Mouse (Mus musculus): ENCODE results near the gene Zfp811. TPM values are rescaled to one million over a fixed set of nuclear protein-coding genes. Genes with fewer than 3 reads are reported as not detected.
A peak's percentile ranks its signal among the peaks of the same experiment; 100 is the strongest.

The Zfp811 gene
- polyA plus RNA-seq, 2 experiments: 2.8 to 3.7 TPM

DNA sequence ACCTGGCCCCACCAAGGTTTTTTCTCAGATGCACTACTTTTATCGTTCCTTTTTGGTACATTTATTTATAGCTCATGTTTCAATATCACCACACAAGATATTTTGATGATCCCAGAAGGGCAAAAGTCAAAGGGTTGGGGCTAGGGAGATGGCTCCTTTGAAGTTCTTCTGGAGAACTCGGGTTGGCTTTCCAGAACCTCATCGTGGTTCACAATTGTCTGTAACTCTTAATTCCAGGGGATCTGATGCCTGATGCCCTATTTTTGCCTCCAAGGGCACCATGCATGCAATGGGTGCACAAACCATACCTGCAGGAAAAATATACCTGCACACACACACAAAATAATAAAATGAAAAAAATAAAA is 20.7 kb upstream of the Zfp811 start:
- Histone ChIP-seq H3K4me1 (ENCODE audit: control insufficient read depth, insufficient read depth, low read length) (peaks cover 5% of the 10 kb centered on the region; the same call in 1 of the 2 replicates), H3K4me2 (replicated peaks; ENCODE audit: low read depth, low read length, severe bottlenecking) (peak overlapping the region; percentile 79), H3K9ac (ENCODE audit: low read depth, low read length, severe bottlenecking) (no peak overlapping the region; the same call in 1 of the 2 replicates), H3K36me3 (ENCODE audit: control insufficient read depth, insufficient read depth, low read length) (peaks cover 13% of the 10 kb centered on the region), H3K27me3 (ENCODE audit: control insufficient read depth, insufficient read depth, low read length) (no peaks in the 10 kb centered on the region), H3K27ac (replicated peaks; ENCODE audit: low read depth, low read length) (no peak overlapping the region), H3K9me3 (ENCODE audit: control insufficient read depth, low read length) (no peaks in the 10 kb centered on the region), H3K4me3 (replicated peaks; ENCODE audit: low read length) (peak overlapping the region; percentile 85)
- no peak for TF ChIP-seq POLR2A (IDR thresholded peaks at IDR 0.05; ENCODE audit: borderline replicate concordance, extremely low read depth, insufficient read depth, insufficient read length)
- DNase-seq (ENCODE audit: low spot score): no peak
- no peak; the same call in 1 of the 2 replicates for ATAC-seq (ENCODE audit: low FRiP score, low read depth)
- WGBS: 24% methylated on average over 3 of the region's 3 CpGs

DNA sequence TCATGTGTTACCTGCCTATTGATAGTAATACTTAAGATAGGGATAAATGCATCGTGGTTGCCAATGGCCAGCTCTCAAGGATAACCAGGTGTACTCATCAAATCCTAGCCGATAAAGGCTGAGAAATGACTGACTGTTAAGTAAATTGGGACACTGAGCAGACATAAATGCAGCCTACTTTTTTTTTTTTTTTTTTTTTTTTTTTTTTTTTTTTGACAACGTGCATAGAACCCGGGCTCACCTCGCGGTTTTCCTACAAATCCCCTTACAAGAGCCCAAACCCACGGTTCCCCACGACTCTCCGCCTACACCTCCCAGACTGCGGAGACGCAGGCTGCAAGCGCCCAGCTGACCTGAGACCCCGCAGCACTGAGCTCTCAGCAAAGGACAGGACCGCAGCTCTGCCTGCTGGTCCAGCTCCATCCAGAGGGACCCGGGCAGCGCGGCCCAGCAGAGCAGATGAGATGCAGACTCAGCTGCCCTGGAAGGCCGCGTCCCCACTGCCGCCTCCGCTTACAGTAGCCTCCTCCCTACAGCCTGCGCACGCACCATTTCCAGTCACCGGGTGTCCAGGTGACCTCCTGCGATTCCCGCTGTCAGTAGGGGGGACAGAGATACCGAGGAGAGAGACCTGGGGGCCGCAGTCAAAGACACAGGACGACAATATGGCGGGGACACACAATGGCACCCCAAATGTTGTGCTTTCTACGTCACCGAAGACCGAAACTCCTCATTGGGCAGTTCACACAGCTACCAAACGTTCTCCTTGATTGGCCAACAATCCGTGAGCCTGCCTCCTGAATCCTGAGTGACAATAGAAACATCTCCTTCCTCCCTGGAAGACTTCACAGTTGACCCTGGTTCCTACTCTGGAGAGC is 20.0 kb upstream of the Zfp811 start, which contains the start of gene Zfp799:
Zfp799 (minus strand) TSS at position 722 of the 878 bp plus-strand sequence.
- Histone ChIP-seq H3K4me3 (replicated peaks; ENCODE audit: low read length) (peak within 1 kb of the TSS; percentile 85), H3K4me2 (replicated peaks; ENCODE audit: low read depth, low read length, severe bottlenecking) (peak within 1 kb of the TSS; percentile 79), H3K9me3 (ENCODE audit: control insufficient read depth, low read length) (no peaks in the 10 kb centered on the region), H3K4me1 (ENCODE audit: control insufficient read depth, insufficient read depth, low read length) (peaks cover 5% of the 10 kb centered on the region; the same call in 1 of the 2 replicates), H3K27ac (replicated peaks; ENCODE audit: low read depth, low read length) (peak within 1 kb of the TSS; percentile 61; the same call in 1 of the 2 replicates), H3K27me3 (ENCODE audit: control insufficient read depth, insufficient read depth, low read length) (no peaks in the 10 kb centered on the region), H3K36me3 (ENCODE audit: control insufficient read depth, insufficient read depth, low read length) (peaks cover 20% of the 10 kb centered on the region), H3K9ac (ENCODE audit: low read depth, low read length, severe bottlenecking) (peak within 1 kb of the TSS; percentile 96)
- peak; percentile 98 for ATAC-seq (ENCODE audit: low FRiP score, low read depth)
- peak; percentile 91 for DNase-seq (ENCODE audit: low spot score)
- peak; percentile 41; the same call in 1 of the 2 replicates for TF ChIP-seq POLR2A (IDR thresholded peaks at IDR 0.05; ENCODE audit: borderline replicate concordance, extremely low read depth, insufficient read depth, insufficient read length)
- 2% methylated on average over 34 of the region's 35 CpGs for WGBS

DNA sequence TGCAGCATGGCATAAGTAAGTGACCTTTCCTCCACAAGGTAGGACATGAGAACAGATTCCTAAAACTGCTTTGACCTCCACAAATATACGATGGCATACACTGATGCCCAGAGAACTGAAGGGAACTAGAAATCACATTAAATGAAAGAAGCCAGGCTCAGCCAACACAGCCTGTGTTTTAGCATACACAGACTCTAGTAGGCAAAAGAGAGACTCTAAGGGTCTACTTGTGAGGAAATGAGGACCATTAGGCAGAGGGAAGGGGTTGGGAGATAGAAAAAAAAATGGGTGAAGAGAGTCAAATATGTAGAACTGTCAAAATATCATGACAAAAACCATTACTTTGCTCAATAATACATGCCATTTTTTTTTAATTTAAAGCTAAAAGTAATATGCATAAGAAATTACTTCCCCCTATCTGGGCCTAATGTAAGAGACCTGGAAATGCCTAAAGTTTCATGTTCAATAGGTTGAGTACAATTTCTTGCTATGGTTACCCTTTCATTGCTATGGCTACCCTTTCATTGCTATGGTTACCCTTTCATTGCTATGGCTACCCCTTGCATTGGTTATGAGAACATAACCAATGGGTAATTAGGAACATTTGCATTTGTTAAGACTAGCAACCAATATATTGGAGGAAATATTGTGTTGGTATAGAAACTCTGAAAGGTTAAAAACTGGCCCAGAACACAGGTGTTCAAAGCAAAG is 6.5 kb upstream of the Zfp811 start:
- Histone ChIP-seq H3K27ac (replicated peaks; ENCODE audit: low read depth, low read length) (no peak overlapping the region), H3K9ac (ENCODE audit: low read depth, low read length, severe bottlenecking) (no peak overlapping the region), H3K4me2 (replicated peaks; ENCODE audit: low read depth, low read length, severe bottlenecking) (no peak overlapping the region), H3K4me1 (ENCODE audit: control insufficient read depth, insufficient read depth, low read length) (no peaks in the 10 kb centered on the region), H3K4me3 (replicated peaks; ENCODE audit: low read length) (no peak overlapping the region), H3K36me3 (ENCODE audit: control insufficient read depth, insufficient read depth, low read length) (peaks cover 43% of the 10 kb centered on the region), H3K27me3 (ENCODE audit: control insufficient read depth, insufficient read depth, low read length) (no peaks in the 10 kb centered on the region), H3K9me3 (ENCODE audit: control insufficient read depth, low read length) (no peaks in the 10 kb centered on the region)
- WGBS: 87% methylated on average over 1 of the region's 1 CpGs
- DNase-seq (ENCODE audit: low spot score): no peak
- TF ChIP-seq POLR2A (IDR thresholded peaks at IDR 0.05; ENCODE audit: borderline replicate concordance, extremely low read depth, insufficient read depth, insufficient read length): no peak
- ATAC-seq (ENCODE audit: low FRiP score, low read depth): no peak

DNA sequence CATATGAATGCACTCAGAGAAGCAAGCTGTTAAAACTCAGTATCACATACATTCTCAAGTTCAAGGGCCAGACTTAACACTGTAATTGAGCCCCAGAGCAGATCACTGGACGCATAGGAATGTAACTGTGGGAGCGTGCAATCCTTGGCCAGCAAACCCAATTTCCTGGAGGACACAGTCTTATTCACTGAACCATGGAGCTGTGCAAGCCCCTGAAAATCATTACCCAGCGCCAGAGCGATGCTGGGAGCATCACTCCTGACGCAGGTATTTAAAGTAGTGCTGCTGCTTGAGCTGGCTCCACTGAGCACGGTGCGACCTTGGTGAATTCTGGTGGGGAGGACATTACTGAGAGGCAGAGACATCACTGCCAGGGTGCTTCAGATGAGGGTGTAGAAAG is 4.4 kb upstream of the Zfp811 start:
- DNase-seq (ENCODE audit: low spot score) (no peak), ATAC-seq (ENCODE audit: low FRiP score, low read depth) (no peak)
- no peak overlapping the region for H3K4me2 ChIP-seq (replicated peaks; ENCODE audit: low read depth, low read length, severe bottlenecking)
- H3K4me1 ChIP-seq (ENCODE audit: control insufficient read depth, insufficient read depth, low read length): no peaks in the 10 kb centered on the region; the same call in 1 of the 2 replicates
- no peaks in the 10 kb centered on the region for H3K9me3 ChIP-seq (ENCODE audit: control insufficient read depth, low read length)
- H3K27ac ChIP-seq (replicated peaks; ENCODE audit: low read depth, low read length): no peak overlapping the region
- H3K27me3 ChIP-seq (ENCODE audit: control insufficient read depth, insufficient read depth, low read length): no peaks in the 10 kb centered on the region
- no peak for TF ChIP-seq POLR2A (IDR thresholded peaks at IDR 0.05; ENCODE audit: borderline replicate concordance, extremely low read depth, insufficient read depth, insufficient read length)
- WGBS: 86% methylated on average over 7 of the region's 7 CpGs
- H3K36me3 ChIP-seq (ENCODE audit: control insufficient read depth, insufficient read depth, low read length): peaks cover 25% of the 10 kb centered on the region
- no peak overlapping the region for H3K9ac ChIP-seq (ENCODE audit: low read depth, low read length, severe bottlenecking)
- no peak overlapping the region for H3K4me3 ChIP-seq (replicated peaks; ENCODE audit: low read length)

DNA sequence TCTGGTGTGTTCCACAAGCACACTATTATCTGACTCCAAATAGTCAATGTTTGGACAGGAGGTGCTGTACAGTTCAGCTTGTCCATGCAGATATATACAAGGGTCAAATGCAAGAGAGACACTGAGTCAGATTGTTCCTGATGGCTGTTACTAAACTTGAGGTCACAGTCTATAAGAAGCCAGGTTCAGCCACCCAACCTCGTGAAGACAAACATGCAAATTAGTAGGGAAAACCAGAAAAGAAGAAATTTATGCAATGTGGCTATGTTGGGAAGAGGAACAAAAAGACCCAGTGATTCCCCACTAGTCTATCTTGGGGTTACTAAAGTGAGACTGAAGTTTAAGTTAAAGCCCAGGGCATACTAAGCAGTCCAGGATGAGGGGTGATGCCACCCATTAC is 917 bp upstream of the Zfp811 start:
- ATAC-seq (ENCODE audit: low FRiP score, low read depth) (no peak), DNase-seq (ENCODE audit: low spot score) (no peak)
- TF ChIP-seq POLR2A (IDR thresholded peaks at IDR 0.05; ENCODE audit: borderline replicate concordance, extremely low read depth, insufficient read depth, insufficient read length): no peak
- Histone ChIP-seq H3K27me3 (ENCODE audit: control insufficient read depth, insufficient read depth, low read length) (no peaks in the 10 kb centered on the region), H3K9ac (ENCODE audit: low read depth, low read length, severe bottlenecking) (no peak overlapping the region), H3K4me2 (replicated peaks; ENCODE audit: low read depth, low read length, severe bottlenecking) (no peak overlapping the region), H3K9me3 (ENCODE audit: control insufficient read depth, low read length) (no peaks in the 10 kb centered on the region), H3K4me1 (ENCODE audit: control insufficient read depth, insufficient read depth, low read length) (no peaks in the 10 kb centered on the region; the same call in 1 of the 2 replicates), H3K36me3 (ENCODE audit: control insufficient read depth, insufficient read depth, low read length) (0 out of 2 replicates have a peak, but pooled peaks cover 6% of the 10 kb centered on the region), H3K4me3 (replicated peaks; ENCODE audit: low read length) (no peak overlapping the region), H3K27ac (replicated peaks; ENCODE audit: low read depth, low read length) (no peak overlapping the region)
- WGBS: 60% methylated on average over 1 of the region's 1 CpGs

Data from limb, embryonic 14.5 days (tissue).